Mouse (Mus musculus): ENCODE results near the gene Slc8a2. TPM values are rescaled to one million over a fixed set of nuclear protein-coding genes. Genes with fewer than 3 reads are reported as not detected.

The Slc8a2 gene
- polyA plus RNA-seq, 1 experiment from 2014 or later: not detected

- DNase-seq: no peak
- no peak overlapping the region for H3K27ac ChIP-seq (ENCODE audit: low read depth)
- no peaks in the 10 kb centered on the region for H3K27me3 ChIP-seq (ENCODE audit: insufficient read depth, low read length)
- H3K4me1 ChIP-seq (ENCODE audit: insufficient read depth): no peaks in the 10 kb centered on the region
- H3K4me2 ChIP-seq (ENCODE audit: low read depth, low read length): no peak overlapping the region
- 41% methylated on average over 6 of the region's 6 CpGs for WGBS (ENCODE audit: insufficient replicate concordance)
- no peaks in the 10 kb centered on the region for H3K9me3 ChIP-seq (ENCODE audit: low read length)
- H3K36me3 ChIP-seq (replicated peaks; ENCODE audit: insufficient read depth, low read length): peaks cover 27% of the 10 kb centered on the region
- ATAC-seq: no peak
- no peak overlapping the region for H3K4me3 ChIP-seq (ENCODE audit: low read depth, low read length)
- no peak for TF ChIP-seq EP300 (IDR thresholded peaks at IDR 0.05; ENCODE audit: low read depth)
- no peak for TF ChIP-seq CTCF (IDR thresholded peaks at IDR 0.05; ENCODE audit: low read depth)
- no peak overlapping the region for H3K9ac ChIP-seq (replicated peaks)
Measured at GRCm38 (mm10) chr7:16201136-16201535, 71.5 kb downstream of the Slc8a2 start.

GRCm38 (mm10) chr7:16202756-16203504, 73.3 kb downstream of the Slc8a2 start:
- TF ChIP-seq CTCF (IDR thresholded peaks at IDR 0.05; ENCODE audit: low read depth) (no peak), EP300 (IDR thresholded peaks at IDR 0.05; ENCODE audit: low read depth) (no peak)
- 81% methylated on average over 15 of the region's 15 CpGs for WGBS (ENCODE audit: insufficient replicate concordance)
- Histone ChIP-seq H3K27me3 (ENCODE audit: insufficient read depth, low read length) (no peaks in the 10 kb centered on the region), H3K36me3 (replicated peaks; ENCODE audit: insufficient read depth, low read length) (peaks cover 30% of the 10 kb centered on the region), H3K4me1 (ENCODE audit: insufficient read depth) (no peaks in the 10 kb centered on the region), H3K9ac (replicated peaks) (no peak overlapping the region), H3K4me2 (ENCODE audit: low read depth, low read length) (no peak overlapping the region), H3K9me3 (ENCODE audit: low read length) (no peaks in the 10 kb centered on the region), H3K27ac (ENCODE audit: low read depth) (no peak overlapping the region), H3K4me3 (ENCODE audit: low read depth, low read length) (no peak overlapping the region)
- ATAC-seq (no peak), DNase-seq (no peak)

GRCm38 (mm10) chr7:16203505-16203903, 73.9 kb downstream of the Slc8a2 start:
- Histone ChIP-seq H3K9me3 (ENCODE audit: low read length) (no peaks in the 10 kb centered on the region), H3K4me1 (ENCODE audit: insufficient read depth) (no peaks in the 10 kb centered on the region), H3K9ac (replicated peaks) (no peak overlapping the region), H3K36me3 (replicated peaks; ENCODE audit: insufficient read depth, low read length) (peaks cover 25% of the 10 kb centered on the region), H3K4me2 (ENCODE audit: low read depth, low read length) (no peak overlapping the region), H3K27ac (ENCODE audit: low read depth) (no peak overlapping the region), H3K4me3 (ENCODE audit: low read depth, low read length) (no peak overlapping the region), H3K27me3 (ENCODE audit: insufficient read depth, low read length) (no peaks in the 10 kb centered on the region)
- ATAC-seq (no peak), DNase-seq (no peak)
- 88% methylated on average over 13 of the region's 13 CpGs for WGBS (ENCODE audit: insufficient replicate concordance)
- no peak for TF ChIP-seq CTCF (IDR thresholded peaks at IDR 0.05; ENCODE audit: low read depth)
- no peak for TF ChIP-seq EP300 (IDR thresholded peaks at IDR 0.05; ENCODE audit: low read depth)

GRCm38 (mm10) chr7:16204791-16205190, 75.2 kb downstream of the Slc8a2 start:
- Histone ChIP-seq H3K9ac (replicated peaks) (no peak overlapping the region), H3K4me3 (ENCODE audit: low read depth, low read length) (no peak overlapping the region), H3K9me3 (ENCODE audit: low read length) (no peaks in the 10 kb centered on the region), H3K4me2 (ENCODE audit: low read depth, low read length) (no peak overlapping the region), H3K36me3 (replicated peaks; ENCODE audit: insufficient read depth, low read length) (peaks cover 27% of the 10 kb centered on the region), H3K27ac (ENCODE audit: low read depth) (no peak overlapping the region), H3K4me1 (ENCODE audit: insufficient read depth) (no peaks in the 10 kb centered on the region), H3K27me3 (ENCODE audit: insufficient read depth, low read length) (no peaks in the 10 kb centered on the region)
- WGBS (ENCODE audit: insufficient replicate concordance): 65% methylated on average over 8 of the region's 9 CpGs
- no peak for DNase-seq
- TF ChIP-seq CTCF (IDR thresholded peaks at IDR 0.05; ENCODE audit: low read depth) (no peak), EP300 (IDR thresholded peaks at IDR 0.05; ENCODE audit: low read depth) (no peak)
- no peak for ATAC-seq

GRCm38 (mm10) chr7:16207076-16207475, 77.5 kb downstream of the Slc8a2 start:
- Histone ChIP-seq H3K4me2 (ENCODE audit: low read depth, low read length) (no peak overlapping the region), H3K27ac (ENCODE audit: low read depth) (no peak overlapping the region), H3K9me3 (ENCODE audit: low read length) (no peaks in the 10 kb centered on the region), H3K27me3 (ENCODE audit: insufficient read depth, low read length) (no peaks in the 10 kb centered on the region), H3K36me3 (replicated peaks; ENCODE audit: insufficient read depth, low read length) (peaks cover 35% of the 10 kb centered on the region), H3K4me1 (ENCODE audit: insufficient read depth) (no peaks in the 10 kb centered on the region), H3K9ac (replicated peaks) (no peak overlapping the region), H3K4me3 (ENCODE audit: low read depth, low read length) (no peak overlapping the region)
- ATAC-seq: peak; percentile 28; the same call in 1 of the 2 replicates
- TF ChIP-seq CTCF (IDR thresholded peaks at IDR 0.05; ENCODE audit: low read depth) (no peak), EP300 (IDR thresholded peaks at IDR 0.05; ENCODE audit: low read depth) (no peak)
- WGBS (ENCODE audit: insufficient replicate concordance): 69% methylated on average over 7 of the region's 7 CpGs
- no peak for DNase-seq

- Histone ChIP-seq H3K4me1 (ENCODE audit: insufficient read depth) (no peaks in the 10 kb centered on the region), H3K27me3 (ENCODE audit: insufficient read depth, low read length) (no peaks in the 10 kb centered on the region), H3K36me3 (replicated peaks; ENCODE audit: insufficient read depth, low read length) (peaks cover 36% of the 10 kb centered on the region), H3K9ac (replicated peaks) (no peak overlapping the region), H3K4me2 (ENCODE audit: low read depth, low read length) (no peak overlapping the region), H3K27ac (ENCODE audit: low read depth) (0 out of 2 replicates have a peak overlapping the region, but pooled peaks have one; percentile 18), H3K4me3 (ENCODE audit: low read depth, low read length) (no peak overlapping the region), H3K9me3 (ENCODE audit: low read length) (no peaks in the 10 kb centered on the region)
- WGBS (ENCODE audit: insufficient replicate concordance): 77% methylated on average over 10 of the region's 10 CpGs
- no peak for TF ChIP-seq CTCF (IDR thresholded peaks at IDR 0.05; ENCODE audit: low read depth)
- TF ChIP-seq EP300 (IDR thresholded peaks at IDR 0.05; ENCODE audit: low read depth): no peak
- DNase-seq: no peak
- ATAC-seq: peak; percentile 77
Measured at GRCm38 (mm10) chr7:16207496-16207895, 77.9 kb downstream of the Slc8a2 start.

All from liver, postnatal 0 days (tissue).